9 mouse cellular contexts compared by ENCODE assay signal in genomic region chr2:148706409-148707201, GRCm38 (mm10). TPM values are rescaled to one million over a fixed set of nuclear protein-coding genes. Genes with fewer than 3 reads are reported as not detected.
DNase-seq lines count a peak whose midpoint lies in the region; ATAC-seq lines count a peak whose summit lies in the region.
"Had no signal": no experiment of that assay in that cellular context is flagged by ENCODE, and none has a peak within 500 bp of the region (broad histone marks: within the 10 kb centered on the region; RNA-seq: fewer than 3 reads in every experiment).

No protein-coding gene starts in this region.

- no peak overlapping the region for H3K4me2 ChIP-seq in embryonic facial prominence, embryonic 11.5 days (ENCODE audit: low read depth, low read length)
- H3K4me2 ChIP-seq: heart, embryonic 15.5 days had no signal

- WGBS in embryonic facial prominence, embryonic 11.5 days: 78% methylated on average over 15 of the region's 15 CpGs
- 82% methylated on average over 15 of the region's 15 CpGs for WGBS in embryonic facial prominence, embryonic 10.5 days

- no peaks in the 10 kb centered on the region for H3K9me3 ChIP-seq in embryonic facial prominence, embryonic 11.5 days (replicated peaks; ENCODE audit: control insufficient read depth, low read length)
- no peaks in the 10 kb centered on the region for H3K9me3 ChIP-seq in embryonic facial prominence, embryonic 10.5 days
- H3K9me3 ChIP-seq: heart, embryonic 15.5 days had no signal

- H3K27me3 ChIP-seq in embryonic facial prominence, embryonic 11.5 days (ENCODE audit: control insufficient read depth, insufficient read depth, low read length): no peaks in the 10 kb centered on the region
- no peaks in the 10 kb centered on the region for H3K27me3 ChIP-seq in embryonic facial prominence, embryonic 10.5 days (replicated peaks; ENCODE audit: low read depth, poor library complexity, severe bottlenecking)
- H3K27me3 ChIP-seq: heart, embryonic 15.5 days had no signal

- H3K36me3 ChIP-seq in embryonic facial prominence, embryonic 11.5 days (replicated peaks; ENCODE audit: control insufficient read depth, insufficient read depth, low read depth, low read length): no peaks in the 10 kb centered on the region; the same call in 1 of the 2 replicates
- peaks cover 23% of the 10 kb centered on the region; the same call in 1 of the 2 replicates for H3K36me3 ChIP-seq in embryonic facial prominence, embryonic 10.5 days (replicated peaks)
- H3K36me3 ChIP-seq: heart, embryonic 15.5 days had no signal

- peak; percentile 74 for DNase-seq in embryonic facial prominence, embryonic 11.5 days (ENCODE audit: low spot score)
- no peak for DNase-seq in embryonic facial prominence, embryonic 10.5 days (ENCODE audit: low spot score)
- peak; percentile 47 for DNase-seq in A20 (ENCODE audit: low read depth, low spot score)
- peak; percentile 79 for DNase-seq in embryo, embryonic 10.5 days (ENCODE audit: low spot score)
- DNase-seq in kidney, postnatal 14 days: peak; percentile 21
- DNase-seq in retina, embryonic 14.5 days (ENCODE audit: low spot score): peak; percentile 75
- no peak for DNase-seq in thymus, postnatal 10 days (ENCODE audit: low spot score in 2 of 2)
- DNase-seq in gastrocnemius, adult 18-20 months (ENCODE audit: low spot score): no peak

- no peak overlapping the region for H3K27ac ChIP-seq in embryonic facial prominence, embryonic 11.5 days (replicated peaks; ENCODE audit: low read depth, low read length)
- no peak overlapping the region for H3K27ac ChIP-seq in embryonic facial prominence, embryonic 10.5 days (replicated peaks)
- H3K27ac ChIP-seq: heart, embryonic 15.5 days had no signal

- no peak overlapping the region for H3K9ac ChIP-seq in embryonic facial prominence, embryonic 11.5 days (replicated peaks; ENCODE audit: low read length)
- H3K9ac ChIP-seq: heart, embryonic 15.5 days had no signal

- ATAC-seq in embryonic facial prominence, embryonic 11.5 days (replicated peaks; ENCODE audit: insufficient number of reproducible peaks, low FRiP score, low TSS enrichment, low read depth): peak; percentile 70; the same call in 1 of the 2 replicates

- no peaks in the 10 kb centered on the region for H3K4me1 ChIP-seq in embryonic facial prominence, embryonic 11.5 days (ENCODE audit: control insufficient read depth, insufficient read depth, low read length)
- H3K4me1 ChIP-seq in embryonic facial prominence, embryonic 10.5 days: no peaks in the 10 kb centered on the region
- H3K4me1 ChIP-seq: heart, embryonic 15.5 days had no signal

- H3K4me3 ChIP-seq in embryonic facial prominence, embryonic 11.5 days (ENCODE audit: low read depth, low read length): no peak overlapping the region
- no peak overlapping the region for H3K4me3 ChIP-seq in embryonic facial prominence, embryonic 10.5 days
- H3K4me3 ChIP-seq: heart, embryonic 15.5 days had no signal

RNA-seq across cellular contexts. Expression of gene Napb, which starts 25.7 kb away (rescaled TPM):
- polyA plus RNA-seq in embryonic facial prominence, embryonic 11.5 days (2014; fragmentation: Nextera tagmentation; extraction: Ambion mirVana): 5.6 and 7.4 TPM in 2 replicates
- 5.7 and 6.0 TPM in 2 replicates for polyA plus RNA-seq in embryonic facial prominence, embryonic 10.5 days (2016; fragmentation: Nextera tagmentation; extraction: Ambion mirVana)
- 1 to 10 TPM; 5.9 to 6.0 TPM for total RNA-seq in gastrocnemius, adult 18-20 months (2021)

RNA-seq across cellular contexts. Expression of gene Gzf1, which starts 25.8 kb away (rescaled TPM):
- polyA plus RNA-seq in embryonic facial prominence, embryonic 11.5 days (2014; fragmentation: Nextera tagmentation; extraction: Ambion mirVana): 27.3 and 30.8 TPM in 2 replicates
- polyA plus RNA-seq in embryonic facial prominence, embryonic 10.5 days (2016; fragmentation: Nextera tagmentation; extraction: Ambion mirVana): 25.6 and 28.1 TPM in 2 replicates
- 10 to 100 TPM; 17.9 to 26.9 TPM for total RNA-seq in gastrocnemius, adult 18-20 months (2021)

RNA-seq across cellular contexts. Expression of gene Nxt1, which starts 34.2 kb away (rescaled TPM):
- polyA plus RNA-seq in embryonic facial prominence, embryonic 11.5 days (2014; fragmentation: Nextera tagmentation; extraction: Ambion mirVana): 131 and 134 TPM in 2 replicates
- 142 and 154 TPM in 2 replicates for polyA plus RNA-seq in embryonic facial prominence, embryonic 10.5 days (2016; fragmentation: Nextera tagmentation; extraction: Ambion mirVana)
- 1 to 10 TPM; 6.6 to 7.5 TPM for total RNA-seq in gastrocnemius, adult 18-20 months (2021)

RNA-seq across cellular contexts. Expression of gene Cstl1, which starts 43.6 kb away (rescaled TPM):
- polyA plus RNA-seq in embryonic facial prominence, embryonic 11.5 days (2014; fragmentation: Nextera tagmentation; extraction: Ambion mirVana): not detected in 2 replicates
- polyA plus RNA-seq in embryonic facial prominence, embryonic 10.5 days (2016; fragmentation: Nextera tagmentation; extraction: Ambion mirVana): not detected in 2 replicates
- total RNA-seq in gastrocnemius, adult 18-20 months (2021): not detected
- polyA plus RNA-seq: heart, embryonic 15.5 days had no signal

Comparison
In these comparisons a context has a peak if more than half of its experiments do, and no peak if none do; other contexts are left out.
1. DNase-seq: peak in embryonic facial prominence, embryonic 11.5 days (single experiment), A20 (single experiment), embryo, embryonic 10.5 days (single experiment), kidney, postnatal 14 days (single experiment) and retina, embryonic 14.5 days (single experiment); none in embryonic facial prominence, embryonic 10.5 days (single experiment), thymus, postnatal 10 days (0 of 2) and gastrocnemius, adult 18-20 months (single experiment).